ENCODE assay signal across 12 mouse cellular contexts in the genomic region with DNA sequence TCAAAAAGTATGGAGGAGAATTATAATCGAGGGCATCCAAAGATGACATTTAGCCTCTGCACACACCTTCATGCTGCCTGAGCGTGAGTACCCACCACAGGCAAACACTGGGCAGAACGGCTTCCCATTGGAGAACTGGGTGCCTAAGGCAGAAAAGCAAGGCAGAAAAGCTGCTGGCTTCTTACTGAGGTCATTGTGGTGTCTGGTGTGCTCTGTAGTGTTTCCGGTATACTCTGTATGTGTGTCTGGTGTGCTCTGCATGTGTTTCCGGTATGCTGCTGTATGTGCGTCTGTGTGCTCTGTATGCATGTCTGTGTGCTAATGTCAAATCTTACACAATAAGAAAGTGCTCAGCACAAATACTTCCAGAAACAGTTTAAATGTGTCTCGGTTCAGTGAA.
DNase-seq lines count a peak whose midpoint lies in the region; ATAC-seq and TF ChIP-seq lines count a peak whose summit lies in the region.
"Had no signal": no experiment of that assay in that cellular context is flagged by ENCODE, and none has a peak within 500 bp of the region (broad histone marks: within the 10 kb centered on the region; RNA-seq: fewer than 3 reads in every experiment).

No protein-coding gene starts in this region.

- ATAC-seq in hindbrain, embryonic 11.5 days (ENCODE audit: low FRiP score) = no peak
- no peak for ATAC-seq in embryonic facial prominence, embryonic 12.5 days (ENCODE audit: insufficient number of reproducible peaks, insufficient read depth, low FRiP score, low TSS enrichment)
- no peak for ATAC-seq in midbrain, postnatal 0 days (ENCODE audit: low FRiP score)

- no peak overlapping the region for H3K4me3 ChIP-seq in hindbrain, embryonic 10.5 days
- H3K4me3 ChIP-seq in hindbrain, embryonic 11.5 days (ENCODE audit: low read depth, low read length) = no peak overlapping the region
- no peak overlapping the region for H3K4me3 ChIP-seq in embryonic facial prominence, embryonic 12.5 days
- no peak overlapping the region for H3K4me3 ChIP-seq in olfactory bulb, adult 2 months (ENCODE audit: insufficient read depth, low read depth, low read length)
- H3K4me3 ChIP-seq in midbrain, postnatal 0 days (ENCODE audit: low read depth, low read length) = no peak overlapping the region
- H3K4me3 ChIP-seq: forebrain, embryonic 10.5 days had no signal

- no peak for TF ChIP-seq CTCF in olfactory bulb, adult 2 months (IDR thresholded peaks at IDR 0.05; ENCODE audit: insufficient read depth, low read depth, low read length)
- TF ChIP-seq CTCF in midbrain, postnatal 0 days (IDR thresholded peaks at IDR 0.05) = no peak

- peaks cover 10% of the 10 kb centered on the region for H3K27me3 ChIP-seq in hindbrain, embryonic 10.5 days (ENCODE audit: insufficient read depth, poor library complexity, severe bottlenecking)
- no peaks in the 10 kb centered on the region for H3K27me3 ChIP-seq in hindbrain, embryonic 11.5 days (ENCODE audit: control insufficient read depth, insufficient read depth, low read length)
- H3K27me3 ChIP-seq in embryonic facial prominence, embryonic 12.5 days = no peaks in the 10 kb centered on the region
- no peaks in the 10 kb centered on the region for H3K27me3 ChIP-seq in midbrain, postnatal 0 days (ENCODE audit: insufficient read depth, low read length)

- H3K4me2 ChIP-seq in hindbrain, embryonic 11.5 days (replicated peaks; ENCODE audit: low read depth, low read length) = no peak overlapping the region
- H3K4me2 ChIP-seq in embryonic facial prominence, embryonic 12.5 days (replicated peaks) = no peak overlapping the region
- H3K4me2 ChIP-seq in midbrain, postnatal 0 days (ENCODE audit: low read depth, low read length, poor library complexity, severe bottlenecking) = no peak overlapping the region
- H3K4me2 ChIP-seq: hindbrain, embryonic 14.5 days had no signal

- no peak for TF ChIP-seq POLR2A in olfactory bulb, adult 2 months (IDR thresholded peaks at IDR 0.05; ENCODE audit: insufficient read depth, low read depth, low read length)

- DNase-seq in hindbrain, embryonic 10.5 days (ENCODE audit: low spot score) = no peak
- no peak for DNase-seq in hindbrain, embryonic 11.5 days (ENCODE audit: low spot score)
- DNase-seq in CD4-positive, CD25-positive, alpha-beta regulatory T cell, adult 2 months (ENCODE audit: low read depth, low spot score) = peak; percentile 83
- DNase-seq in urinary bladder, postnatal 25 days (ENCODE audit: low spot score) = no peak
- DNase-seq in midbrain, postnatal 0 days (ENCODE audit: low spot score) = no peak
- DNase-seq in layer of hippocampus, adult 8-10 months (ENCODE audit: low spot score in 2 of 2) = no peak
- DNase-seq: cerebellum, adult 9-11 months; right cerebral cortex, postnatal 25 days had no signal

- H3K4me1 ChIP-seq in hindbrain, embryonic 10.5 days (replicated peaks) = peaks cover 25% of the 10 kb centered on the region
- H3K4me1 ChIP-seq in hindbrain, embryonic 11.5 days (replicated peaks; ENCODE audit: control insufficient read depth, insufficient read depth, low read length) = 0 out of 2 replicates have a peak, but pooled peaks cover 2% of the 10 kb centered on the region
- peaks cover 26% of the 10 kb centered on the region for H3K4me1 ChIP-seq in embryonic facial prominence, embryonic 12.5 days
- H3K4me1 ChIP-seq in olfactory bulb, adult 2 months (ENCODE audit: control insufficient read depth, insufficient read depth, low read length) = peaks cover 35% of the 10 kb centered on the region
- H3K4me1 ChIP-seq in midbrain, postnatal 0 days (ENCODE audit: insufficient read depth, low read length) = peaks cover 11% of the 10 kb centered on the region; the same call in 1 of the 2 replicates

- WGBS in hindbrain, embryonic 10.5 days = 77% methylated on average over 7 of the region's 7 CpGs
- WGBS in hindbrain, embryonic 11.5 days = 78% methylated on average over 7 of the region's 7 CpGs
- WGBS in embryonic facial prominence, embryonic 12.5 days = 72% methylated on average over 7 of the region's 7 CpGs
- 77% methylated on average over 7 of the region's 7 CpGs for WGBS in olfactory bulb, adult 2 months
- 78% methylated on average over 7 of the region's 7 CpGs for WGBS in midbrain, postnatal 0 days

- no peak overlapping the region for H3K9ac ChIP-seq in hindbrain, embryonic 11.5 days (ENCODE audit: low read depth, low read length)
- no peak overlapping the region for H3K9ac ChIP-seq in embryonic facial prominence, embryonic 12.5 days
- no peak overlapping the region for H3K9ac ChIP-seq in midbrain, postnatal 0 days (replicated peaks; ENCODE audit: low read length, poor library complexity, severe bottlenecking)
- H3K9ac ChIP-seq: hindbrain, embryonic 14.5 days had no signal

- no peaks in the 10 kb centered on the region for H3K36me3 ChIP-seq in hindbrain, embryonic 10.5 days
- no peaks in the 10 kb centered on the region for H3K36me3 ChIP-seq in hindbrain, embryonic 11.5 days (ENCODE audit: control insufficient read depth, insufficient read depth, low read length)
- H3K36me3 ChIP-seq in embryonic facial prominence, embryonic 12.5 days = no peaks in the 10 kb centered on the region
- H3K36me3 ChIP-seq in midbrain, postnatal 0 days (ENCODE audit: insufficient read depth, low read length) = no peaks in the 10 kb centered on the region
- H3K36me3 ChIP-seq: forebrain, embryonic 10.5 days had no signal

- H3K9me3 ChIP-seq in hindbrain, embryonic 10.5 days = no peaks in the 10 kb centered on the region
- H3K9me3 ChIP-seq in hindbrain, embryonic 11.5 days (ENCODE audit: control insufficient read depth, low read length) = no peaks in the 10 kb centered on the region
- no peaks in the 10 kb centered on the region for H3K9me3 ChIP-seq in embryonic facial prominence, embryonic 12.5 days
- H3K9me3 ChIP-seq in midbrain, postnatal 0 days (ENCODE audit: low read length) = no peaks in the 10 kb centered on the region
- H3K9me3 ChIP-seq: forebrain, embryonic 10.5 days had no signal

- peak overlapping the region; percentile 2; the same call in 1 of the 2 replicates for H3K27ac ChIP-seq in hindbrain, embryonic 10.5 days
- H3K27ac ChIP-seq in hindbrain, embryonic 11.5 days (ENCODE audit: low read depth, low read length) = no peak overlapping the region
- H3K27ac ChIP-seq in embryonic facial prominence, embryonic 12.5 days = peak overlapping the region; percentile 63
- H3K27ac ChIP-seq in olfactory bulb, adult 2 months (ENCODE audit: insufficient read depth, low read depth, low read length) = 0 out of 2 replicates have a peak overlapping the region, but pooled peaks have one; percentile 23
- H3K27ac ChIP-seq in midbrain, postnatal 0 days (ENCODE audit: low read depth, low read length) = no peak overlapping the region
- H3K27ac ChIP-seq: forebrain, embryonic 10.5 days; hindbrain, embryonic 14.5 days had no signal

Comparison
In these comparisons a context has a peak if more than half of its experiments do, and no peak if none do; other contexts are left out.
1. H3K27ac ChIP-seq: peak in hindbrain, embryonic 10.5 days (single experiment), embryonic facial prominence, embryonic 12.5 days (single experiment) and olfactory bulb, adult 2 months (single experiment); none in hindbrain, embryonic 11.5 days (single experiment) and midbrain, postnatal 0 days (single experiment).